Mouse (Mus musculus): Measurements from ENCODE around the gene M1ap. TPM values are rescaled to one million over a fixed set of nuclear protein-coding genes. Genes with fewer than 3 reads are reported as not detected.

Gene M1ap
- total and polyA plus RNA-seq, 3 experiments: 0.31 to 0.34 TPM; not detected in 1

DNA sequence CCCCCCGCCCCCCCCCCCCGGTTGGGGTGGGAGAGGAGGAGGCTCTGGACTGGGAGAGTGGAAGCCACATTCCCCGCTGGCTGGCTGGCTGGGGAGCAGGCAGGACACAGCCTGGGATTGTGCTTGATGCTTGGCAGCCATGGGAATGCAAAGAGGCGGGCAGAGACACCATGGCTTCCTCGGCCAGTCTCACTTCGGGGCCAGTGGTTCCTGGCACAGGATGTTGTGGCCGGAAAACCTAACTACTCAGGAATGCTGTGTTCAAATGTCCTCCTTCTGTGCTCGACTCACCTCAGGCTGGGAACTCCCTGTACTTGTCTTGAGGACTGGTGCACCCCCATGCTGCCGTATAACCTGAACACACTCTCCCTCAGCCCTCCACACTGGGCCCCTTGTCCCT is 81.0 kb downstream of the M1ap start:
- H3K79me2 ChIP-seq (replicated peaks; ENCODE audit: control insufficient read depth, insufficient read depth, low read length): no peaks in the 10 kb centered on the region
- no peak overlapping the region for H3K27ac ChIP-seq
- H3K27me3 ChIP-seq (ENCODE audit: control insufficient read depth, insufficient read depth, low read length): no peaks in the 10 kb centered on the region
- TF ChIP-seq EP300 (IDR thresholded peaks at IDR 0.05; ENCODE audit: insufficient read depth, low read depth, low read length) (no peak), POLR2A (IDR thresholded peaks at IDR 0.05; ENCODE audit: insufficient read depth, low read depth, low read length) (no peak), CTCF (IDR thresholded peaks at IDR 0.05) (no peak)
- H3K4me1 ChIP-seq (ENCODE audit: control insufficient read depth, insufficient read depth, low read length): no peaks in the 10 kb centered on the region; the same call in 1 of the 2 replicates
- no peak overlapping the region for H3K4me3 ChIP-seq
- intact Hi-C loops (cut with DNase I): no loop called here
- H3K9ac ChIP-seq (ENCODE audit: low read depth, low read length): no peak overlapping the region
- no peaks in the 10 kb centered on the region for H3K36me3 ChIP-seq (ENCODE audit: control insufficient read depth, insufficient read depth, low read length)
- WGBS: 28% methylated on average over 8 of the region's 9 CpGs
- DNase-seq: no peak

DNA sequence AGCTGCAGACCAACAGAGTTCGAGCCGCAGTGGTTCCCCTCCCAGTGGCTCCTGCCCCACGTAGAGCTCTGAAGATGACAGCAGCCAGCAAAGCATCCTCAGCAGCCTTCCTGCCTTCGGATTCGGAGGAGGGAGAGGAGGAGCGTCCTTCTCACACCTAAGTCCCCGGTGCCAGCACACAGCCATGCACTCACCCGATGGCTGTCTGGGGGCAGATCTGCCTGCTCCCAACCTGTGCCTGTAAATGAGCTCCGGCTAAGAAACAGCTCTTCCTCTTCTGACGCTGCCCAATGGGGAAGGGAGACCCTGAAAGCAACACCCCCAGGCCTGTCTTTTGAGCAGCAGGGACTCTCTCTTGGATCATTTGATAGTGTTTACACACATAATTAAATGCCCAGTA is 83.1 kb downstream of the M1ap start:
- WGBS: 64% methylated on average over 10 of the region's 10 CpGs
- Histone ChIP-seq H3K4me3 (no peak overlapping the region), H3K27ac (no peak overlapping the region), H3K27me3 (ENCODE audit: control insufficient read depth, insufficient read depth, low read length) (no peaks in the 10 kb centered on the region), H3K9ac (ENCODE audit: low read depth, low read length) (no peak overlapping the region), H3K79me2 (replicated peaks; ENCODE audit: control insufficient read depth, insufficient read depth, low read length) (no peaks in the 10 kb centered on the region), H3K4me1 (ENCODE audit: control insufficient read depth, insufficient read depth, low read length) (no peaks in the 10 kb centered on the region; the same call in 1 of the 2 replicates), H3K36me3 (ENCODE audit: control insufficient read depth, insufficient read depth, low read length) (no peaks in the 10 kb centered on the region)
- intact Hi-C loops (cut with DNase I): no loop called here
- TF ChIP-seq POLR2A (IDR thresholded peaks at IDR 0.05; ENCODE audit: insufficient read depth, low read depth, low read length) (no peak), EP300 (IDR thresholded peaks at IDR 0.05; ENCODE audit: insufficient read depth, low read depth, low read length) (no peak), CTCF (IDR thresholded peaks at IDR 0.05) (no peak)
- DNase-seq: no peak

DNA sequence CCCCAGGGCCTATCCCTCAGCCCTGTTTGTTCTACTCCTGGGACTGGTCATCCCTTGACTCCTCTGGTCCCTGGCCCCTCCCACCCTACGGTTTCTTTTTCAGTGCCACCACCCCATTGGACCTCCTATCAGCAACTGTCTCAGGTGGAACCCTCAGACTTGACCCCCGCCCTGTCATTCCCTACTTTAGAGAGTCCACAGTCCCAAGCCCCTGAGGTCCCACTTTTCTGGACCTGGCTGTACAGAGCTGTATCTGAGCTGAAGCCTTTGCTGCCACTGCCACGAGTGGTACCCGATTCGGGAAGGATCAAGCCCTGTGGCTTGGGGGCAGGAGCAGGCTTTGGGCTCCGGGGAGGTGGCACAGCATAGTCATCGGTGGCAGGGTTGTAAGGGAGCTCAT is 84.4 kb downstream of the M1ap start:
- Histone ChIP-seq H3K27me3 (ENCODE audit: control insufficient read depth, insufficient read depth, low read length) (no peaks in the 10 kb centered on the region), H3K27ac (no peak overlapping the region), H3K4me3 (no peak overlapping the region), H3K79me2 (replicated peaks; ENCODE audit: control insufficient read depth, insufficient read depth, low read length) (no peaks in the 10 kb centered on the region), H3K4me1 (ENCODE audit: control insufficient read depth, insufficient read depth, low read length) (no peaks in the 10 kb centered on the region; the same call in 1 of the 2 replicates), H3K9ac (ENCODE audit: low read depth, low read length) (no peak overlapping the region), H3K36me3 (ENCODE audit: control insufficient read depth, insufficient read depth, low read length) (no peaks in the 10 kb centered on the region)
- TF ChIP-seq POLR2A (IDR thresholded peaks at IDR 0.05; ENCODE audit: insufficient read depth, low read depth, low read length) (no peak), CTCF (IDR thresholded peaks at IDR 0.05) (no peak), EP300 (IDR thresholded peaks at IDR 0.05; ENCODE audit: insufficient read depth, low read depth, low read length) (no peak)
- no peak for DNase-seq
- intact Hi-C loops (cut with DNase I): no loop called here
- 85% methylated on average over 7 of the region's 7 CpGs for WGBS

DNA sequence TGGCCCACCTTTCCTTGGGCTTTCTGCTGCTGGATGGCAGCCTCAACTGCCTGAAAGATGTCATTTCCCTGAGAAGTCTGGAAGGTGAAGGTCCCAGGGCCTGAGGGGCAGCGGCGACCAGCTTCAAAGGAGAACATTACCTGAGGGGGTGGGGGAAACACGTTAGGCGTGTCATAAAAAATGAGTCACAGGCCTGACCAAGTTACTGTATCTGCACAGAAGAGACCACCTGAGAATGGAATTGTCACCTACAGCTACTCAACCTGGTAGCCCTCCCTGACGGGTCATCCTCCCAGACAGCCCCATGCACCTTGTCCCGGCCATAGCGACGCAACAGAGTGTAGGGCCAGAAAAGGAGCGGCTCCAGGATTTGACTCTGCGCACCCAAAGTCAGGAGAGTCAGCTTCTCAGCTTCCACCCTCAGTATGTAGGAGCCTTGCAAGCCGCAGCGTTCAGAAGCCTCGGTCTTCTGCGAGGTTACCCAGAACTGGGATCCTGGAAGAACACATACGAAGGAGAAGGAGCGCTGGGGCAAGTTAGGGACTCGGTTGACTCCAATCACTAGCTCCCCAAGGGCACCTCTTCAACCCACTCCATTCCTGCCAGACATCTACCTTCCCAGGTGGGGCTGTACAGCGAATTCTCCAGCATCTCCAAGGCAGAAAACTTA is 85.4 kb downstream of the M1ap start:
- DNase-seq: no peak
- Histone ChIP-seq H3K4me1 (ENCODE audit: control insufficient read depth, insufficient read depth, low read length) (no peaks in the 10 kb centered on the region; the same call in 1 of the 2 replicates), H3K79me2 (replicated peaks; ENCODE audit: control insufficient read depth, insufficient read depth, low read length) (no peaks in the 10 kb centered on the region), H3K27me3 (ENCODE audit: control insufficient read depth, insufficient read depth, low read length) (no peaks in the 10 kb centered on the region), H3K9ac (ENCODE audit: low read depth, low read length) (no peak overlapping the region), H3K27ac (no peak overlapping the region), H3K4me3 (peak overlapping the region; percentile 85; the same call in 1 of the 2 replicates), H3K36me3 (ENCODE audit: control insufficient read depth, insufficient read depth, low read length) (no peaks in the 10 kb centered on the region)
- WGBS: 80% methylated on average over 18 of the region's 18 CpGs
- TF ChIP-seq POLR2A (IDR thresholded peaks at IDR 0.05; ENCODE audit: insufficient read depth, low read depth, low read length): no peak
- intact Hi-C loops (cut with DNase I): loop anchor here (1.0 kb wide), 1 partner anchor 34 kb away; no protein-coding TSS in a partner anchor

DNA sequence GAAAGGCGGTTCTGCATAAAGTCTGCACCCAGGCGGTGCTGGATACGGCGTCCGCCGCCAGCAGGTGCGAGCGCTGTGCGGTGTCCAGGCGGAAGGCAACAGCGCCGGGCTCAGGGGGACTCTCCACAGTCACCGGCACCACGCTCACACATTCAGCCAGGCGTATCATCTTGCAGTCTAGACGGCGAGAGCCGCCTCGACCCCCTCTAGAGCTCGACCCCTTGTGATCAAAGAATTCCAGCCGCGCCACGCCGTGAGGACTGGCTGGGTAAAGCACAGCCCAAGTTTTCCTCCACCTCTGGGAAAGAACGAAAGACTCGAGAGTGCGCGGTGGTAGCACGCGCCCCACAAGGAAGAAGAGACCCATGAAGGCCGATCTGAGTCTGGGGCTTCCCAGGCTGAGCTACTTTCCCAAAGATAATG is 86.1 kb downstream of the M1ap start:
- WGBS: under 1% methylated on average over 31 of the region's 31 CpGs
- Histone ChIP-seq H3K27me3 (ENCODE audit: control insufficient read depth, insufficient read depth, low read length) (no peaks in the 10 kb centered on the region), H3K9ac (ENCODE audit: low read depth, low read length) (peak overlapping the region; percentile 69), H3K36me3 (ENCODE audit: control insufficient read depth, insufficient read depth, low read length) (no peaks in the 10 kb centered on the region), H3K4me1 (ENCODE audit: control insufficient read depth, insufficient read depth, low read length) (no peaks in the 10 kb centered on the region; the same call in 1 of the 2 replicates), H3K27ac (peak overlapping the region; percentile 73), H3K4me3 (peak overlapping the region; percentile 85), H3K79me2 (replicated peaks; ENCODE audit: control insufficient read depth, insufficient read depth, low read length) (no peaks in the 10 kb centered on the region)
- TF ChIP-seq EP300 (IDR thresholded peaks at IDR 0.05; ENCODE audit: insufficient read depth, low read depth, low read length) (no peak), CTCF (IDR thresholded peaks at IDR 0.05) (peak; percentile 8; the same call in 1 of the 2 replicates), POLR2A (IDR thresholded peaks at IDR 0.05; ENCODE audit: insufficient read depth, low read depth, low read length) (no peak)
- intact Hi-C loops (cut with DNase I): loop anchor here (1.0 kb wide), 1 partner anchor 34 kb away; no protein-coding TSS in a partner anchor
- peak in 1 of 2 experiments; percentile 59 for DNase-seq
